Mouse (Mus musculus) c-Kit-positive CD71-positive TER-119-negative erythroid progenitor cells, embryonic 14.5 days (primary cell): ENCODE data around the gene Mturn.

ENCODE experiments used
- DNase-seq: peaks from one replicate; pipeline ENCODE4 v3.0.0-alpha.2; 2013; ENCODE audit warnings: low read depth

Gene Mturn

GRCm38 (mm10) chr6:54680891-54681745, at the start of gene Mturn:
Mturn (plus strand) TSS chr6:54681624.
- DNase-seq = peak; percentile 86

- no peak for DNase-seq
Observed at GRCm38 (mm10) chr6:54639877-54640276, 41.5 kb upstream of the Mturn start.

GRCm38 (mm10) chr6:54641953-54642352, 39.5 kb upstream of the Mturn start:
- DNase-seq = no peak

- DNase-seq = no peak
Observed at GRCm38 (mm10) chr6:54643181-54643580, 38.2 kb upstream of the Mturn start.

GRCm38 (mm10) chr6:54655471-54656095, 25.8 kb upstream of the Mturn start:
- no peak for DNase-seq

GRCm38 (mm10) chr6:54657861-54658260, 23.6 kb upstream of the Mturn start:
- DNase-seq = no peak

GRCm38 (mm10) chr6:54669868-54670267, 11.6 kb upstream of the Mturn start:
- no peak for DNase-seq

- no peak for DNase-seq
Observed at GRCm38 (mm10) chr6:54672901-54673300, 8.5 kb upstream of the Mturn start.

GRCm38 (mm10) chr6:54679686-54680085, 1.7 kb upstream of the Mturn start:
- DNase-seq = peak; percentile 46

GRCm38 (mm10) chr6:54681746-54682428, 463 bp downstream of the Mturn start:
- DNase-seq = no peak

GRCm38 (mm10) chr6:54684085-54684484, 2.7 kb downstream of the Mturn start:
- no peak for DNase-seq

GRCm38 (mm10) chr6:54685103-54685502, 3.7 kb downstream of the Mturn start:
- DNase-seq = no peak

- no peak for DNase-seq
Observed at GRCm38 (mm10) chr6:54685716-54686395, 4.4 kb downstream of the Mturn start.

- DNase-seq = no peak
Observed at GRCm38 (mm10) chr6:54686946-54687737, 5.7 kb downstream of the Mturn start.

- no peak for DNase-seq
Observed at GRCm38 (mm10) chr6:54688467-54689323, 7.3 kb downstream of the Mturn start.

GRCm38 (mm10) chr6:54689686-54690085, 8.3 kb downstream of the Mturn start:
- DNase-seq = no peak

- DNase-seq = no peak
Observed at GRCm38 (mm10) chr6:54690838-54691237, 9.4 kb downstream of the Mturn start.

GRCm38 (mm10) chr6:54691368-54692116, 10.1 kb downstream of the Mturn start:
- DNase-seq = no peak

- DNase-seq = no peak
Observed at GRCm38 (mm10) chr6:54692201-54692600, 10.8 kb downstream of the Mturn start.

- DNase-seq = no peak
Observed at GRCm38 (mm10) chr6:54693286-54693685, 11.9 kb downstream of the Mturn start.
